Mouse (Mus musculus): Measurements from ENCODE around the gene Tex45. TPM values are rescaled to one million over a fixed set of nuclear protein-coding genes. Genes with fewer than 3 reads are reported as not detected.

The Tex45 gene
- polyA plus RNA-seq, 1 experiment from 2014 or later = 0.16 TPM

GRCm38 (mm10) chr8:3507979-3508754 is 37.5 kb downstream of the Tex45 start:
- WGBS = 76% methylated on average over 6 of the region's 6 CpGs

DNA sequence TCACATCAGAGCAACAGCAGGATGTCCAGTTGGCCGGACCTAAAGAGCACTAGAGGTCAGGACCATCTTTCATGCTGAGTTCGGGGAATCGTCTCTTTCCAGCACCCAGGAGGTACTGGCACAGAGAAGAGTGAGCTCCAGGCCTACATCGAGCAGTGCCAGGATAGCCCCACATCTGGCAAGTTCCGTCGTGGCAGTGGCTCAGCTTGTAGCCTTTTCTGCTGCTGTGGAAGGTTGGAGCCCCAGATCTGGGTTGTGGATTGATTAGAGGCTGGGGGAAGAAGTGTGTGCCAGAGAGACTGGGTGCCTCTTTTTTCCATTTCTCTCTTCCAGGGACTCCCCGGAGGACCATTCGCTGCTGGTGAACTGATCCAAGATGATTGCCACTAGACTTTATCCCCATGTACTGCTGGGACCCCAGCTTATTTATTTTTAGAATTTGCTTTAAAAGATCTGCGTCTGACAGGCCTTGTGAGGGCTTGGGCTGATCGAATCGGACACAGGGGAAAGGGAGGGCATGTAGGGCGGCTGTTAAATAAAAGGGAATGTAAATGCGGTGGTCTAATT is 44.1 kb downstream of the Tex45 start:
- peak overlapping the region; percentile 82; the same call in 1 of the 2 replicates for H3K27ac ChIP-seq
- H3K4me2 ChIP-seq (ENCODE audit: low read length) = peak overlapping the region; percentile 93
- 30% methylated on average over 13 of the region's 13 CpGs for WGBS
- ATAC-seq (replicated peaks; ENCODE audit: low FRiP score, low read depth) = no peak
- DNase-seq (ENCODE audit: low spot score) = no peak
- H3K4me1 ChIP-seq (replicated peaks; ENCODE audit: insufficient read depth, low read length) = 0 out of 2 replicates have a peak, but pooled peaks cover 5% of the 10 kb centered on the region
- no peaks in the 10 kb centered on the region for H3K9me3 ChIP-seq (replicated peaks; ENCODE audit: low read length)
- H3K36me3 ChIP-seq (ENCODE audit: insufficient read depth, low read length) = peaks cover 6% of the 10 kb centered on the region; the same call in 1 of the 2 replicates
- H3K27me3 ChIP-seq (ENCODE audit: insufficient read depth, low read length) = no peaks in the 10 kb centered on the region
- H3K4me3 ChIP-seq (replicated peaks; ENCODE audit: low read depth, low read length) = peak overlapping the region; percentile 71
- H3K9ac ChIP-seq (ENCODE audit: low read depth, low read length) = peak overlapping the region; percentile 57; the same call in 1 of the 2 replicates
- TF ChIP-seq CTCF (IDR thresholded peaks at IDR 0.05; ENCODE audit: low read depth) = no peak

More at GRCm38 (mm10) chr8:3507979-3508754, 37.5 kb downstream of the Tex45 start:
- H3K4me1 ChIP-seq (replicated peaks; ENCODE audit: insufficient read depth, low read length) = no peaks in the 10 kb centered on the region
- H3K9ac ChIP-seq (ENCODE audit: low read depth, low read length) = no peak overlapping the region
- no peaks in the 10 kb centered on the region for H3K27me3 ChIP-seq (ENCODE audit: insufficient read depth, low read length)
- H3K4me2 ChIP-seq (ENCODE audit: low read length) = no peak overlapping the region
- peaks cover 24% of the 10 kb centered on the region for H3K36me3 ChIP-seq (ENCODE audit: insufficient read depth, low read length)
- no peak overlapping the region; the same call in 1 of the 2 replicates for H3K27ac ChIP-seq
- H3K4me3 ChIP-seq (replicated peaks; ENCODE audit: low read depth, low read length) = no peak overlapping the region
- no peaks in the 10 kb centered on the region for H3K9me3 ChIP-seq (replicated peaks; ENCODE audit: low read length)
- DNase-seq (ENCODE audit: low spot score) (no peak), ATAC-seq (replicated peaks; ENCODE audit: low FRiP score, low read depth) (peak; percentile 48; the same call in 1 of the 2 replicates)
- TF ChIP-seq CTCF (IDR thresholded peaks at IDR 0.05; ENCODE audit: low read depth) = no peak

DNA sequence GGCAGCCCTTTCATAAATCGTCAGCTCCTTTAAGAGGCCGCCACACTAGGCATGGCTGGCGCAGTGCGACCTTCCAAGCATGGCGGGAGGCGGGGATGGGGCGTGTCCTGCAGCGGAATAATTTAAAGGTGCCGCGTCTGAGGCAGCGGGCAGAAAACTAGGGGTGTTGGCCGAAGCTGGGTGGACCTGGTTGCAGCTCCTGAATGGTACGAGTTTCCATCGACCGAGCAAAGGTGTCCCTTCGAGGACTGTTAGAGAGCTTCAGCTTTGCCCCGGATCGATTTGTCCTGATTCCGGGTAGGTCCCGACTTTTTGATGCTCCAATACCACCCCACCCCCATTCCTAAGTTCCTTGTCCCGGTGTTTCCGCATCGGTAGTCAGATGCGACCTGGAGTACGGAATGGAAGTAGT is 44.6 kb downstream of the Tex45 start, which contains the start of gene Pnpla6:
TSS of gene Pnpla6 (plus strand) at position 125 of the 412 bp plus-strand sequence.
- Histone ChIP-seq H3K4me3 (replicated peaks; ENCODE audit: low read depth, low read length) (peak within 1 kb of the TSS; percentile 71), H3K27me3 (ENCODE audit: insufficient read depth, low read length) (no peaks in the 10 kb centered on the region), H3K9me3 (replicated peaks; ENCODE audit: low read length) (no peaks in the 10 kb centered on the region), H3K4me2 (ENCODE audit: low read length) (peak within 1 kb of the TSS; percentile 93), H3K36me3 (ENCODE audit: insufficient read depth, low read length) (peaks cover 4% of the 10 kb centered on the region; the same call in 1 of the 2 replicates), H3K9ac (ENCODE audit: low read depth, low read length) (peak within 1 kb of the TSS; percentile 57), H3K27ac (peak within 1 kb of the TSS; percentile 82), H3K4me1 (replicated peaks; ENCODE audit: insufficient read depth, low read length) (0 out of 2 replicates have a peak, but pooled peaks cover 5% of the 10 kb centered on the region)
- ATAC-seq (replicated peaks; ENCODE audit: low FRiP score, low read depth) (peak; percentile 62), DNase-seq (ENCODE audit: low spot score) (peak; percentile 90)
- under 1% methylated on average over 25 of the region's 25 CpGs for WGBS
- peak; percentile 11; the same call in 1 of the 2 replicates for TF ChIP-seq CTCF (IDR thresholded peaks at IDR 0.05; ENCODE audit: low read depth)

- peak overlapping the region; percentile 57 for H3K9ac ChIP-seq (ENCODE audit: low read depth, low read length)
- peak overlapping the region; percentile 71 for H3K4me3 ChIP-seq (replicated peaks; ENCODE audit: low read depth, low read length)
- under 1% methylated on average over 25 of the region's 25 CpGs for WGBS
- H3K27ac ChIP-seq = peak overlapping the region; percentile 82
- no peak for TF ChIP-seq CTCF (IDR thresholded peaks at IDR 0.05; ENCODE audit: low read depth)
- peak overlapping the region; percentile 93 for H3K4me2 ChIP-seq (ENCODE audit: low read length)
- H3K27me3 ChIP-seq (ENCODE audit: insufficient read depth, low read length) = no peaks in the 10 kb centered on the region
- ATAC-seq (replicated peaks; ENCODE audit: low FRiP score, low read depth) (peak; percentile 26), DNase-seq (ENCODE audit: low spot score) (peak; percentile 76)
- peaks cover 2% of the 10 kb centered on the region; the same call in 1 of the 2 replicates for H3K36me3 ChIP-seq (ENCODE audit: insufficient read depth, low read length)
- no peaks in the 10 kb centered on the region for H3K9me3 ChIP-seq (replicated peaks; ENCODE audit: low read length)
- 0 out of 2 replicates have a peak, but pooled peaks cover 5% of the 10 kb centered on the region for H3K4me1 ChIP-seq (replicated peaks; ENCODE audit: insufficient read depth, low read length)
These were observed 45.2 kb downstream of the Tex45 start for GRCm38 (mm10) chr8:3515771-3516417.

DNA sequence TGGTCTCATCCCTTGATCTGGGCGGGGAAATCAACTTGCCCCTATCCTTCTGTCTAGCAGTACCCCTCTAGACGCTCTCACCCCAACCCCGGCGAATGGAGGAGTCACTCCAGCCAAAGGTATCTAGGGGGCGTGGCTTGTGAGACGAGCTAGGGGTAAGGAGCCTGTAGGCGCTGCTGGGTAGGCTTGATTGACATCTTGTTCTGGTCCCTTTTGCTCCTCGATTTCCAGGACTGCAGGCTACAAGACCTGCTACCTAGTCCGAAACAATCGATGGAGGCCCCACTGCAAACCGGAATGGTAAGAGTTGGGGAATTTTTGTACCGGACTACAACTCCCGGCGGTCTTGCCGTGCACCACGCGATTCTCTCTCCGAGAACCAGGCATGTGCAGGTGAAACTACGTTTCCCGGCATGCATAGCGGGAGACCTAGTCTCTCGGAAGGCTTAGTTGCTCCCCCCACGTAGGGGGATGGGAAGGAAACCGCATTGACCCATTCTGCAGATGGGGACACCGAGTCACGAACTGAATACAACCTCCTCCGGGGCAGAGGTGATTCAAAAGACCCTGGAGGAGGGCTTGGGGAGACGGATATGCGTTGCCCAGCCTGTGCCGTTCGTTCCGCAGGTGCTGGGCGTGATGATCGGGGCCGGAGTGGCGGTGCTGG is 45.9 kb downstream of the Tex45 start:
- H3K4me2 ChIP-seq (ENCODE audit: low read length) = peak overlapping the region; percentile 93
- H3K4me1 ChIP-seq (replicated peaks; ENCODE audit: insufficient read depth, low read length) = 0 out of 2 replicates have a peak, but pooled peaks cover 5% of the 10 kb centered on the region
- ATAC-seq (replicated peaks; ENCODE audit: low FRiP score, low read depth) (peak; percentile 83), DNase-seq (ENCODE audit: low spot score) (peak; percentile 92)
- no peak; the same call in 1 of the 2 replicates for TF ChIP-seq CTCF (IDR thresholded peaks at IDR 0.05; ENCODE audit: low read depth)
- H3K27ac ChIP-seq = peak overlapping the region; percentile 82
- no peaks in the 10 kb centered on the region for H3K27me3 ChIP-seq (ENCODE audit: insufficient read depth, low read length)
- H3K4me3 ChIP-seq (replicated peaks; ENCODE audit: low read depth, low read length) = peak overlapping the region; percentile 71
- H3K9me3 ChIP-seq (replicated peaks; ENCODE audit: low read length) = no peaks in the 10 kb centered on the region
- under 1% methylated on average over 36 of the region's 36 CpGs for WGBS
- H3K36me3 ChIP-seq (ENCODE audit: insufficient read depth, low read length) = peaks cover 9% of the 10 kb centered on the region
- peak overlapping the region; percentile 67 for H3K9ac ChIP-seq (ENCODE audit: low read depth, low read length)

All from kidney, postnatal 0 days (tissue).